Mouse (Mus musculus) liver, embryonic 11.5 days (tissue): Measurements from ENCODE around the gene Tsr2. TPM values are rescaled to one million over a fixed set of nuclear protein-coding genes. Genes with fewer than 3 reads are reported as not detected.

Experiments used
- polyA plus RNA-seq: library from polyadenylated mRNA; unstranded; fragments of >200 nt; fragmentation: Nextera tagmentation; extraction: Ambion mirVana; gene quantifications from 2 replicates; pipeline ENCODE4 v1.2.1, GENCODE M21; 2014

Tsr2 gene
- polyA plus RNA-seq, 1 experiment from 2014 or later: 39.5 TPM

Other genes starting within 250 kb of the Tsr2 start
- gene Gnl3l, start 79.2 kb downstream of the Tsr2 start, polyA plus RNA-seq: 32.6 and 32.9 TPM in 2 replicates
- 4.1 and 4.6 TPM in 2 replicates for gene Fgd1, start 50.4 kb downstream of the Tsr2 start, polyA plus RNA-seq
- 1.3 and 1.7 TPM in 2 replicates for gene Wnk3, start 101.5 kb upstream of the Tsr2 start, polyA plus RNA-seq
- 2.0 and 2.4 TPM in 2 replicates for gene Fam120c, start 247.6 kb upstream of the Tsr2 start, polyA plus RNA-seq